Mouse (Mus musculus) kidney, adult 2 months (tissue): Measurements from ENCODE around the gene Zbtb20.

Experiments
- CTCF ChIP-seq: fragments of 200-500 bp; conservative IDR thresholded peaks from 2 replicates; pipeline ENCODE4 v1.5.1; 2011; ENCODE audit warnings: low read depth, mild to moderate bottlenecking, control low read depth, low read length, moderate library complexity, mixed read lengths; ENCODE audit not compliant: insufficient read depth, insufficient read length
- POLR2A ChIP-seq: fragments of 200-500 bp; IDR thresholded peaks from one replicate; pipeline ENCODE4 v1.6.1; 2011; ENCODE audit warnings: low read depth, low read length, control low read depth

DNA sequence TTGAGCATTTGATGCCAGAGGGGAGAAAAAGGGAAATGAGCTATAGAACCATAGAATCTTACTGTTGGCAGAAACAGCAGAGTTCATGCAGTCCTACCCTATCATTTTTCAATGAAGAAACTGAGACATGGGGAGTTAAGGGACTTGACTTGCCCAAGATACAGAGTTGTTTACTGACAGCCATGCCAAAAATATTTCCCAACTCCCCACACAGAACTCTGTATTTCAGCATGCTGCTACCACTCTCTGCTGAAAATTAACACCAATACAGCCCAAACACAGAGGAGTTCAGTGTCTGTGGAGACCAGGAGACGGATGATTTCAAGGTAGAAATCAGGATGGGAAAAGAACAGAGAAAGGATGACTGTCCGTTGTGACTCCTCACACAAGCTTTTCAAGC is 484.4 kb downstream of the Zbtb20 start:
- TF ChIP-seq CTCF = no peak
- TF ChIP-seq POLR2A = no peak
